Mouse (Mus musculus): ENCODE measurements at regions not wholly inside any gene's neighbourhood (a gene's known extent, or its start where the extent isn't known, plus 50 kb on each side); places are given as distances from the start of the nearest gene placed in this dataset.
"Not testable (repeated sequence)": the region's sequence is repeated elsewhere in the genome, so short reads cannot be mapped to it uniquely, and the experiment has no call there.

- in situ Hi-C loops (cut with MboI, MseI) = no loop called here
Measured at GRCm38 (mm10) chr6:14632837-14633236, 122.2 kb downstream of the Ppp1r3a start.

GRCm38 (mm10) chr6:14631719-14632445 lies 123.2 kb downstream of the Ppp1r3a start:
- in situ Hi-C loops (cut with MboI, MseI) = no loop called here

GRCm38 (mm10) chr6:14616629-14617028 lies 138.4 kb downstream of the Ppp1r3a start:
- in situ Hi-C loops (cut with MboI, MseI) = no loop called here

GRCm38 (mm10) chr6:14608076-14608475 lies 147.0 kb downstream of the Ppp1r3a start:
- in situ Hi-C loops (cut with MboI, MseI) = no loop called here

- in situ Hi-C loops (cut with MboI, MseI) = no loop called here
Measured at GRCm38 (mm10) chr6:14600543-14601249, 154.4 kb downstream of the Ppp1r3a start.

- in situ Hi-C loops (cut with MboI, MseI) = loop anchor here in 1 of 2 experiments (5.0 kb wide), 1 partner anchor 70 kb away; no protein-coding TSS in a partner anchor
Measured at GRCm38 (mm10) chr6:14596880-14597466, 158.1 kb downstream of the Ppp1r3a start.

- in situ Hi-C loops (cut with MboI, MseI) = no loop called here
Measured at GRCm38 (mm10) chr6:14585827-14586226, 169.2 kb downstream of the Ppp1r3a start.

- in situ Hi-C loops (cut with MboI, MseI) = no loop called here
Measured at GRCm38 (mm10) chr6:14583829-14584228, 171.2 kb downstream of the Ppp1r3a start.

- in situ Hi-C loops (cut with MboI, MseI) = no loop called here
Measured at GRCm38 (mm10) chr6:14574607-14575006, 180.5 kb downstream of the Ppp1r3a start.

GRCm38 (mm10) chr6:14573001-14573400 lies 182.1 kb downstream of the Ppp1r3a start:
- in situ Hi-C loops (cut with MboI, MseI) = no loop called here

GRCm38 (mm10) chr6:14540333-14540732 lies 214.7 kb downstream of the Ppp1r3a start:
- in situ Hi-C loops (cut with MboI, MseI) = no loop called here

- in situ Hi-C loops (cut with MboI, MseI) = loop anchor here in 1 of 2 experiments (5.0 kb wide), 1 partner anchor 68 kb away; no protein-coding TSS in a partner anchor
Measured at GRCm38 (mm10) chr6:14529096-14529495, 226.0 kb downstream of the Ppp1r3a start.

GRCm38 (mm10) chr6:14528564-14528963 lies 226.5 kb downstream of the Ppp1r3a start:
- in situ Hi-C loops (cut with MboI, MseI) = loop anchor here in 1 of 2 experiments (5.0 kb wide), 1 partner anchor 69 kb away; no protein-coding TSS in a partner anchor

GRCm38 (mm10) chr6:14522742-14523141 lies 232.3 kb downstream of the Ppp1r3a start:
- in situ Hi-C loops (cut with MboI, MseI) = no loop called here

GRCm38 (mm10) chr6:14521321-14521720 lies 233.8 kb downstream of the Ppp1r3a start:
- in situ Hi-C loops (cut with MboI, MseI) = no loop called here

GRCm38 (mm10) chr6:14504171-14504570 lies 250.9 kb downstream of the Ppp1r3a start:
- in situ Hi-C loops (cut with MboI, MseI) = no loop called here

- in situ Hi-C loops (cut with MboI, MseI) = no loop called here
Measured at GRCm38 (mm10) chr6:14500663-14501062, 254.4 kb downstream of the Ppp1r3a start.

- in situ Hi-C loops (cut with MboI, MseI) = not testable (repeated sequence)
Measured at GRCm38 (mm10) chr6:14499882-14500281, 255.2 kb downstream of the Ppp1r3a start.

- in situ Hi-C loops (cut with MboI, MseI) = not testable (repeated sequence)
Measured at GRCm38 (mm10) chr6:14486642-14487041, 268.4 kb downstream of the Ppp1r3a start.

GRCm38 (mm10) chr6:14456394-14456793 lies 298.7 kb downstream of the Ppp1r3a start:
- in situ Hi-C loops (cut with MboI, MseI) = no loop called here

- in situ Hi-C loops (cut with MboI, MseI) = not testable (repeated sequence)
Measured at GRCm38 (mm10) chr6:14453321-14453720, 301.8 kb downstream of the Ppp1r3a start.

GRCm38 (mm10) chr6:14431751-14432150 lies 323.3 kb downstream of the Ppp1r3a start:
- in situ Hi-C loops (cut with MboI, MseI) = no loop called here

Measured in T-helper 17 cell (primary cell).